Mouse (Mus musculus) left cerebral cortex, postnatal 36 days (tissue): ENCODE measurements around the gene Ogdh. TPM values are rescaled to one million over a fixed set of nuclear protein-coding genes. Genes with fewer than 3 reads are reported as not detected.
A peak's percentile ranks its signal among the peaks of the same experiment; 100 is the strongest.

Experiments used
- DNase-seq, 2 experiments: peaks; one replicate each; pipeline ENCODE4 v3.0.0; 2021 to 2022; ENCODE audit warnings: low spot score in 2 of 2, mixed read lengths in 1 of 2
- intact Hi-C: fragments of 180-260 bp; cut with DNase I; formaldehyde crosslinking; loops from one replicate; pipeline ENCODE4 v1.15.1; 2025
- microRNA-seq: library from miRNA; unstranded; fragments of <30 nt; microRNA quantifications from one replicate; pipeline ENCODE4 v1.2.0, GENCODE M21; 2022
- total RNA-seq, 2 experiments: library from RNA; stranded (reverse); gene quantifications; 2 replicates each; pipeline ENCODE4 v1.2.3; 2021

Ogdh gene
- total RNA-seq, 2 experiments from 2014 or later = 245 to 252 TPM

DNA sequence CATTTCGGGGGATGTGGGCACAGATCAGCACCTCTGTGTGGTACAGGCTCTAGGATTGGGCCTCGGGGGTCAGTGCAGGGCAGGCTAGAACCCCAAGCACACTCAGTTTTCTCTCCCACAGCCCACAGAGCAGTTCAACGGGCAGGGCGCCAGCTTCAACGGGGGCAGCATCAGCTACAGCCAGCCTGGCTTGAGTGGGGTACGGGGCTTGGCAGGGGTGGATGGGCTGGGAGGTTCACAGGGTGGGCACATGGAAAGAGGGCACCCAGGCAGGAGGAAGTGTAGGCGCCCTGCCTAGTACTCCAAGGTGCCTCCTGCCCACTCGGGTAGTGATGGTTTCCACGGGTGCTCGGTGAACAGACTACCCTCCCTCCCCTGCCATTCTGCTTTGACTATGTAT is 106.7 kb downstream of the Ogdh start:
- DNase-seq = no peak

DNA sequence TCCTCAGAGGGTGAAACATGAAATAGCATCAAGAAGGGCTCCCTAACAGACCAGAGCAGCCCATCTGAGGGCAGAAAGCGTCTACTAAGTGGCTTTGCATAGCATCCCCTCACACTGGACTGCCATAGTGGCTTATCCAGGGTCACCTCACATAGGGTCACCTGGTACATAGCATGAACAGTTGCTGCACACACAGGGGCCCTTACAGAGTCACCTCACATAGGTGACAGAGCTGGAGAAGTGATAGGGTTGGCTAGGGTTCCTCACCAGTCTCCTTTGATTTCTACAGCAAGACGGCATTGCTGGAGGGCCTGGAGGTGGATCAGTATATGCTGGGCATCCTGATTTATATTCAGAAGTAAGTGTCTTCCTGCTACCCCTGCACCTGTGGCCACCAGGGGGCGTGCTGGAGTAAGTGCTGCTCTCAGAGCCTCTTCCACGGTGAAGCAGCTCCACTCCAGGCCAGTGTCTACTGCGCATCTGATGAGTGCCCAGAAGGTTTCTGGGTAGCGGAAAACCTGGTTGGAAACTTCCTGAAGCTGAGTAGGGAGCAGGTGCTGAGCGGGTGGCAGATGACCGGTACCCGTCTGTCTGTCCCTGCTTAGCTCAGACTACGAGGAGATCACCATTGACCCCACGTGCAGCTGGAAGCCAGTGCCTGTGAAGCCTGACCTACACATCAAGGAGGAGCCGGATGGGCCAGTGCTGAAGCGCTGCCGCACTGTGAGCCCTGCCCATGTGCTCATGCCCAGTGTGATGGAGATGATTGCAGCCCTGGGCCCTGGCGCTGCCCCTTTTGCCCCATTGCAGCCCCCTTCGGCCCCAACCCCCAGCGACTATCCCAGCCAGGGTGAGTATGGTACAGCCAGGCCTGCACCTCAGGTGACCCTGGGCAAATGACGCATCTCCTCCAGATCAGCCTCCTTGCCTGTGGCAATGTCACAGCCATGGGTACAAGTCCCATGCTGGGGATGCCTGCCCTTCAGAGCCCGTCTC is 111.4 kb downstream of the Ogdh start:
- intact Hi-C loops = loop anchor here (5.0 kb wide), 1 partner anchor 36 kb away; no protein-coding TSS in a partner anchor
- DNase-seq = peak in 1 of 2 experiments; percentile 64

More for the DNA sequence above, 106.7 kb downstream of the Ogdh start:
- intact Hi-C loops = no loop called here

DNA sequence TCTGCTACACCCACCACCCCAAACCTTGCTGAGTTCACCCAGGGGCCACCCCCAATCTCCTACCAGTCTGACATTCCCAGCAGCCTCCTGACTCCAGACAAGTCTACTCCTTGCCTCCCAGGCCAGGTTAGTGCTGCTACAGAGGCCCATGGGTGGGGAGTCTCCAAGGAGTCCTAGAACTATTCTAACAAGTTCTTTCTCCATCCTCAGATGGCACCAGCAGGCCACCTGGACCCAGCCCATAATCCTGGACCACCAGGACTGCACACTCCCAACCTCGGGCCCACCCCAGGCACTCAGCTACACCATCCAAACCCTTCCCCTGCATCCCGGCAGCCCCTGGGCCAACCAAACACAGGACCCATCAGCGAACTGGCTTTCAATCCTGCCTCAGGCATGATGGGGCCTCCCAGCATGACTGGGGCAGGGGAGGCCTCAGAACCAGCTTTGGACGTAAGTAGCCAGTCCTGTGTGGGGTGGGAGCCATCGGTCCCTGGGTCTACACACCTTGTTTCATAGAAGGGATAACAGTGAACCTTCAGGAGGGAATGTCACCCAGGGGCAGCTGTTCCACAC is 112.5 kb downstream of the Ogdh start:
- intact Hi-C loops = loop anchor here (5.0 kb wide), 1 partner anchor 37 kb away; no protein-coding TSS in a partner anchor
- DNase-seq = no peak

DNA sequence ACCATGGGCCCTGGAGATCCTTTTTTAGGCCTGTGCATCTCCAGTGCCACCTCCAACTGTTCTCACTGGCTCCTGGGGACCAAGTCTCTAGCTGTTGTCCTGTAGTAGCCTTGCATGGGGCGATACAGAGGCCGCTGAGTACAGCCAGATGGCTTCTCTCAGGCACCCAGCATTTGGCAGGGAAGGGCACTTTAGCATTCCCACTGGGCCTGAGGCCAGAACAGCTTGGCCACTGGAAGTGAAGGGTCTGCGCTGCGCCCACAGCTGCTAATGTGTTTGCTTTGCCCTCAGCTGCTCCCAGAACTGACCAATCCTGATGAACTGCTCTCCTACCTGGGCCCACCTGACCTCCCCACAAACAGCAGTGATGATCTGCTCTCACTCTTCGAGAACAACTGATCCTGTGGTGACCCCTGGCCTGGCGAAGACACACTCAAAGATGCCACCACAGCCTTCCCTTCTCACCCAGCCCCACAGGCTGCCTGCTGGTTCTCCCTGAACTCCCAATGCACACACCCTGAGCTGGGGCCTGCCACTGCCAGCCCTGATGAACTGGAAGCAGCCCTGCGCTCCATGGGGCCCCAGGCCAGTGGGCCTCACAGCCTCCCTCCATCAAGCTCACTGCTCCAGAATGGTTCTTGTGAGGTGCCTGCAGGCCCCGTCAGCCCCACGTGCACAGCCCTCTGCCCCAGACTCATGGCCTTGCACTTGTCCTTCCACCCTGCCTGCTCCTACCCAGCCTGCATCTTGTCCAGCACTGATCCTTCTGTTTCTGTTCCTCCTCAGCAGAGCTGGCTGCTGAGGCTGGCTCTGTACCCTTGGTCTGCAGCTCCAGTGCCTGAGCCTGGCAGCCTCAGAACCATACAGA is 113.5 kb downstream of the Ogdh start:
- intact Hi-C loops = loop anchor here (5.0 kb wide), 1 partner anchor 38 kb away; no protein-coding TSS in a partner anchor
- peak in 1 of 2 experiments; percentile 12 for DNase-seq

GRCm38 (mm10) chr11:6405591-6406081 is 114.2 kb downstream of the Ogdh start:
- intact Hi-C loops = no loop called here
- peak in 1 of 2 experiments; percentile 41 for DNase-seq

Small RNAs within 50 kb of the gene (microRNA-seq; reads per million reads assigned to microRNA genes)
- 0.76 reads per million for gene Mir7651

Other genes starting within 250 kb of the Ogdh start
- gene Camk2b, start 225.3 kb upstream of the Ogdh start, total RNA-seq = 100 to 1,000 TPM; 644 to 664 TPM
- under 1 TPM in 1 of 2 experiments, not detected in 1; 0.25 TPM for gene A730071L15Rik, start 91.6 kb upstream of the Ogdh start, total RNA-seq
- gene Nudcd3, start 91.2 kb upstream of the Ogdh start, total RNA-seq = 100 to 1,000 TPM; 120 to 133 TPM
- gene Npc1l1, start 61.5 kb upstream of the Ogdh start, total RNA-seq = 1 to 10 TPM in 1 of 2 experiments, under 1 TPM in 1; 0.72 to 1.2 TPM
- gene Ddx56, start 23.9 kb upstream of the Ogdh start, total RNA-seq = 10 to 100 TPM; 45.8 to 46.5 TPM
- gene Tmed4, start 16.8 kb upstream of the Ogdh start, total RNA-seq = 10 to 100 TPM; 86.8 to 99.1 TPM
- gene Zmiz2, start 97.4 kb downstream of the Ogdh start, total RNA-seq = 100 to 1,000 TPM; 222 to 224 TPM
- 1,000 to 10,000 TPM; 1,722 to 2,059 TPM for gene Ppia, start 123.8 kb downstream of the Ogdh start, total RNA-seq
- gene H2afv, start 152.8 kb downstream of the Ogdh start, total RNA-seq = 10 to 100 TPM; 41.4 to 43.4 TPM
- gene Purb, start 184.3 kb downstream of the Ogdh start, total RNA-seq = 100 to 1,000 TPM; 283 to 295 TPM
- 1 to 10 TPM in 1 of 2 experiments, under 1 TPM in 1; 0.57 to 1.3 TPM for gene Myo1g, start 229.3 kb downstream of the Ogdh start, total RNA-seq